Mouse (Mus musculus): ENCODE data around the gene Tmem86b.
A peak's percentile ranks its signal among the peaks of the same experiment; 100 is the strongest.

Tmem86b gene

GRCm38 (mm10) chr7:4631031-4631430 lies at the start of gene Tmem86b:
Tmem86b (minus strand) TSS chr7:4631422.
- no peak for DNase-seq (ENCODE audit: low read depth, low spot score)

DNA sequence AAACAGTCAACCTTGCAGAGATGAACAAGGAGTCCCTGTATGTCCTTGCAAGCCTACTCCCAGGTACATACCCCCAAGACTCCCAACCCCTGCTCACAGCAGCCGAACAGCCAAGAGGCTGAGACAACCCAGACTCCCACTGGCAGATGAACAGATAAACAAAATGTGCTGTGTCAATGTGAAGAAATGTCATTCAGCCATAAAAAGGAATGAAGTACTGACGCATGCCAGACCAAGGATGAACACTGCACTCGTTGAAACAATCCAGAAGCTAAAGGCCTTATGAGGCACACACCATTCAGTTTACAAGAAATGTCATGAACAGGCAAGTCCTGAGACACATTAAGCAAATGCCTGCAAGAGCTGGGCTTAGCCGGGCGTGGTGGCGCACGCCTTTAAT lies 44.0 kb upstream of the Tmem86b start:
- DNase-seq (ENCODE audit: low read depth, low spot score): no peak

DNA sequence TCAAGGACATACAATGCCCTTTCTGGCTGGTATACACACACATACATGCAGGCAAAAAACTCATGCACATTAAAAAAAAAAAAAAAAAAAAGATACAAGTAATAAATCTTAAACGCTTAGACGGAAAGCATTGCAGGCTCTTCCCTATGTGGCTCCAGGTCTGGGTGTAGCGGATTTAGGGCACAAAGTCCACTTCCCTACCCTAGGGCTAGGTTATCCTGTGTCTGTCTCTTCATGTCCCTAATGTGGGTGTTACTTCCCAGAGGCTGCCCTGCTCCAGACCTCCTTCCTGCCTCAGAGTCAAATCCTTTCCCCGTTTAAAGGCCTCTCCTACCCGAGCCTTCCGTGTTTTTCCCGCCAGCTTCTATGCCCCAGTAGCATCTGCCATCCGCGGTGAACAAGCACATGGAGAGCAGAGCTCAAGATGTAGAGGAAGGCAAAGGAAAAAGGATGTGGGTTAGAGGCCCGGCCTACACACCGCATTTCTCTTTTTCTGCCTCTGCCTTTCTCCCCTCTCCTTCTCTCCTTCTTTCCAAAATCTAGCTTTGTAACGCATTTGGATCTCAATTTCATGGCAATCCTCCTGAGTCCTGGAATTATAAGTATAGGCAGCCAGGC lies 43.0 kb upstream of the Tmem86b start:
- no peak for DNase-seq (ENCODE audit: low read depth, low spot score)

DNA sequence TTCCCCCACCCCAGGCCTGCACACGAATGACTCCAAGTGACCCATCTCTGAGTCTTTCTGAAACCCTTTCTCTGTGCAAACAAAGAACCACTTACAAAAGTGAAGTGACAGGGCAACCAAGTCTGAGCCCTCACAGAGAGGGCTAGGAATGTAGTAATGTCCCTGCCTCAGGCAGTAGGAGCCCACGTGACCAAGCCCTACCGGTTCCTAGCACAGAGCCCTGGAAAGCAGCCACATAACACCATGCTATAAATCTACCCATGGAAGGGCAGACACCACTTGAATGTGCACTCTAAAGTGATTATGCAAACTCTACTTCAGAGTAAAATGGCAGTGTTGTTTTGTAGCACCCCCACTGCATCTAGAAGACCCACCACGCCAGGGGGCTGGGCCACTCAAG lies 40.7 kb upstream of the Tmem86b start:
- DNase-seq (ENCODE audit: low read depth, low spot score): no peak

DNA sequence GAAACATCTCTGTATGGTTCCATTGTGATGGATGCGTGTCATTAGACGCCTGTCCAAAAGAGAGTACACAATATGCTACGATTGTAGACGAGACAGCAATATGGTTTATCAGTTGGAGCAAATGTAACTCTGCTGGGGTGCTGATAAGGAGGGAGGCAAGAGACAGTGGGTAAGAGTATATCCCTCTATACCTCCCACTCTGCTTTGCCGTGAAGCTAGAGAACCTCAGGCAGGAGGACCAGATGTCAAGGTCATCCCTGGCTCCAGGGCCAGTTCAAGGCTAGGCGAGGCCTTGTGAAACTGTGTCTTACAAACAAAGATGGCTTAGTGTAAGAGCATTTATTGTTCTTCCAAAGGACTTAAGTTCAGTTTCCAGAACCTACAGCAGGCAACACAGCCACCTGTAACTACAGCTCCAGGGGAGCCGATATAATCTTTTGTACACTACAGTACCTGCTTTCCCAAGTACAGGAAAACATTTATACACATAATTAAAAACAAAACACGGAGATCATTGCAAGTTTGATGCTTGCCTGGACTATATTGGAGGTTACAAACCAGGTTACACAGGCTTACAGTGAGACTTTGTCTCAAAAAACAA lies 39.5 kb upstream of the Tmem86b start:
- no peak for DNase-seq (ENCODE audit: low read depth, low spot score)

- no peak for DNase-seq (ENCODE audit: low read depth, low spot score)
Observed at GRCm38 (mm10) chr7:4669156-4669555, 37.9 kb upstream of the Tmem86b start.

DNA sequence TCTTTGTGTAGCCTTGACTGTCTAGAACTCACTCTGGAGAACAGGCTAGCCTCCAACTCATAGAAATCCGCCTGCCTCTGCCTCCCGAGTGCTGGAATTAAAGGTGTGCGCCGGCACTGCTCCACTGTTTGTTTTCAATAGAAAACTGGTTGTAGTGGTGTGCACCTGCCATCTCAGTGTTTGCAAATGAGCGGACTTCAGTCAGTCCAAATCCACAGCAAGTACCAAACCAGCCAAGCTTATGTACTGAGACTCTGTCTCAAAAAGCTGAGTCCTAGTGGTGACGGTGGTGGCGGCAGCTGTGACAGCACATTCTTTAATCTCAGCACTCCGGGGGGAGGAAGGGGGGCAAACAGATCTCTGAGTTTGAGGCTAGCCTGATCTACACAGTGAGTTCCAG lies 37.3 kb upstream of the Tmem86b start:
- DNase-seq (ENCODE audit: low read depth, low spot score): no peak

DNA sequence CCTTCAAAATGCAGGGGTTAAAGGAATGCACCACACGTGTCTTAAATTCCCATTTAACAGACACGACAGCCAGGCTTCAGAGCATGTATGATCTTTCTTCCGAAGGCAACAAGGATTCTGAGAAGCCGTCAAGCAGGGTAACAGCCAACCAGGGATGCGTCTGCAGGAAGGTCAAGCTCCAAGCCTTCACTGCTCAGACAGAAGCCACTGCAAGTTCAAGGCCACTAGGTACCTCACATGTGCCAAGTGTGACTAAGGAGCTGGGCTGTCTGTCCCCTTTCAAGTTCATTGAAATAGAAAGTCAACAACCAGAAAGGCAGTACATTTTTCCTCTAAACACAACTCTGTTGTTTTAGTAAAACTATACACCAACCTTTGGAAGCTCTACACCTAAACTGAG lies 35.6 kb upstream of the Tmem86b start:
- no peak for DNase-seq (ENCODE audit: low read depth, low spot score)

DNA sequence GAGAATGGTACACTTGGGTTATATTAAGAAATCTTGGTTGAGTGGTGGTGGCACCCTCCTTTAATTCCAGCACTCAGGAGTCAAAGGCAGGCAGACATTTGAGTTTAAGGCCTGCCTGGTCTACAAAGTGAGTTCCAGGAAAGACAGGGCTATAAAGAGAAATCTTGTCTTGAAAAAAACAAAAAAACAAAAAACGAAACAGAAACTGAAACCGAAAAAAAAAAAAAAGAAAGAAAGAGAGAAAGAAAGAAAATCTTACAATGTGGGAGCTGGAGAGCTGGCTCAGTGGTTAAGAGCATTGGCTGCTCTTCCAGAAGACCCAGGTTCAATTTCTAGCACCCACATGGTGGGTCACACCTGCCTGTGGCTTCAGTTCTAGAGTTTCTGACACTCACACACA lies 32.5 kb upstream of the Tmem86b start:
- DNase-seq (ENCODE audit: low read depth, low spot score): no peak

DNA sequence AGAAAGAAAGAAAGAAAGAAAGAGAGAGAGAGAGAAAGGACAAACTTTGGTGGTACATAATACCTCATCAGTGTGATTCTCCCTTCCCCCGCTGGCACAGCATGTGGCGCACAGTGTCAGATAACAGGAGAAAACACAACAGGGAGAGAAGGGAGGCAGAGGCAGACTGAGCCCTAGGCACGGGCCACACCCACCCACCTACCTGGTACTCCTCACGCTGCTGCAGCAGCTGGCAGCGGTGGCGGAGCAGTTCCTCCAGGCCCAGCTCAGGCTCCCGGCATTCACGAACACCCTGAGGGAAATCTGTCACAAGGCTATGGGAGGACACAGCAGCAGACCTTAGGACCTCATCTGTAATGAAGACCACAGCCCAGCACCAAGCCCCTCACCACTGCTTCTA lies 32.0 kb upstream of the Tmem86b start:
- DNase-seq (ENCODE audit: low read depth, low spot score): no peak

DNA sequence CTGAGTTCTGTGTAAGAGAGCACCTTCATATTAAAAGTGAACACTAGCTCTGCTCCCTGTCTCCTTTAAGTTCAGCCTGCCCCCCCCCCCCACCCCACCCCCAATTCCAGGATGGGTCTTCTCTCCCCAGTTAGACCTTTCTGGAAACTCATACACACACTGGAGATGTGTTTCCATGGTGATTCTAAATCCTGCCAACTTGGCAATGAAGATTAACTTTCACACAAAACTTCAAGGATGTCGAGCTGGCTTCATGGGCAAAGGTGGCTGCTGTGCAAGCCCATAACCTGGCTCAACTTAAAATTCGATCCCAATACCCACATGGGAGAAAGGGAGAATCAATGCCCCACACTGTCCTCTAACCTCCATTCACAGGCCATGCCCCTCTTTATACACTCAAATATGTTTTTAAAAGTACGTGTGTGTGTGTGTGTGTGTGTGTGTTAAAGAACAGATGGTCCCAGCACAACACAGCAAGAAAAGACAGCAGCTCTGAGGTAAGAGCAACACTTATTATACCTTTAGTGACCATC lies 28.8 kb upstream of the Tmem86b start:
- no peak for DNase-seq (ENCODE audit: low read depth, low spot score)

- peak; percentile 90 for DNase-seq (ENCODE audit: low read depth, low spot score)
Observed at GRCm38 (mm10) chr7:4658912-4659551, 27.8 kb upstream of the Tmem86b start, which contains the start of gene Ppp6r1. Ppp6r1 (minus strand) TSS chr7:4659019.

- no peak for DNase-seq (ENCODE audit: low read depth, low spot score)
Observed at GRCm38 (mm10) chr7:4658128-4658907, 27.1 kb upstream of the Tmem86b start.

- DNase-seq (ENCODE audit: low read depth, low spot score): no peak
Observed at GRCm38 (mm10) chr7:4657521-4658127, 26.4 kb upstream of the Tmem86b start.

DNA sequence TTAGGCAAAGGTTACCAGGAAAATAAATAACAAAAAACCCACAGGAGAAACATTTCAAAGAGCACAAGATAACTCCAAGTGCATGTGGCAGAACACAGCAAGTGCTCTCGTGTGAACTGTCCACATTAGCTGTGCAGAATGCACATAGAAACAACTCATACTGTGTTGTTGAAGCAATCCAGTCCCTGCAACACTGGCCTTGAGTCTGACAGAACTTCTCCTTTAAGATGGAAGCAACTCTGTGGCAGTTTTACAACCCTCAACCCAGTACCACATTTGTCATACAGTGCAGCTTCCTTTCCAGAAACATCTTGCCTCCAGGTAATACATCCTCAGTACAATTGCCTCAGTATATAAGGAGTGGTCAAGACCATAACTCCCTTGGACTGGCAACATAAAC lies 25.6 kb upstream of the Tmem86b start:
- DNase-seq (ENCODE audit: low read depth, low spot score): no peak

- DNase-seq (ENCODE audit: low read depth, low spot score): no peak
Observed at GRCm38 (mm10) chr7:4655916-4656315, 24.7 kb upstream of the Tmem86b start.

DNA sequence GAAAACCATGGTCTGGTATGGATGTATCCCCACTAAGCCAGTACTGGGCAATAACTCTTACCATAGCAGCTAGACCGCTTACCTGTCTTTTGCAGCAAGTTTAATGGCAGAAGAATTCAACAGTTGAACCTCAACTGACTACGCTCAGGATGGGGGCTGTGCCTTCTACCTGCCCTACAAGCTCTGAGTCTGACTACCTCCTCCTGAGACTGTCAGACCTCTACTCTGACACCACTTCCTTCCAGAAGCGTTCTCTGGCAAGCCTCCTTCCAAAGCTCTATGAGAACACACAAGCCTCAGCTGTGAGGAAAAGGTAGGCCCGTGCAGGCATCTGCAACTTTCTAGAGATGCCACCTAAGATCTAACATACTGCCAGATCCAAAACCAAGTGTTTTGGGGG lies 24.2 kb upstream of the Tmem86b start:
- no peak for DNase-seq (ENCODE audit: low read depth, low spot score)

DNA sequence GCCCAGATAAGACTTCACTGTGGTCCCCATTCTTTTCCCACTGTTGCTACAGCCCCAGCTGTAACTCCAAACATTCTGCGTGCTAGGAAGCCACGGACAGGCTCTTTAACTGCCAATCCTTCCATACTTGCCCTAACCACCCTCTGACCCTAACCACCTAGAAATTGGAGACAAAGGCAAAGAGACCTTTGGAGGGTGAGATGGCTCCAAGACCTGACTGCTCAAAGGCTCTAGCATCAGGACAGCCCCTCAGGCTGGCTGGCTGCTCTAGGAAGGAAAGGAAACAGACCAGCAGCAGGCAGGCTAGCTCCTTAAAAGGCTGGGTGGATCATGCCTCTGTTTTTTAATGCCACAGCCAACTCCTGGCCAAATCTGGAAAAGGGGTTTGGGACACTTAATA lies 23.0 kb upstream of the Tmem86b start:
- no peak for DNase-seq (ENCODE audit: low read depth, low spot score)

DNA sequence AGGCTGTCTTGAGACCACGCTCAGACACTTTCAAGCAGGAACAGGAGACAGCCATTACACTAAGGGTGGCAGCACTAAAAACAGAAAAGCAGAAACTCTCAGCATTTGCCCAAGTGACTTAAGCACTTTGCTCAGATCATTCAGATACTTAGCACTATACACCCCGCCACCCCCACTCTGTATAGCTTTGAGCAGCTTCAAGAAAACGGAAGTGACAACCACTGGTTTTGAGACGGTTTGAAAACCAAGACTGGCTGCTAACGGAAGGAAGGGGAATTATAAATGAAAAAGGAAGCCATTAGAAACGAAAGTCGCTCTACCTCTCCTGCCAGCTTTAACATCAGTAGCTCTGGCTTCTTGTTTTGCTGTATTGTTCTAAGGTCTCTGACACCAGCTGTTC lies 22.6 kb upstream of the Tmem86b start:
- DNase-seq (ENCODE audit: low read depth, low spot score): no peak

DNA sequence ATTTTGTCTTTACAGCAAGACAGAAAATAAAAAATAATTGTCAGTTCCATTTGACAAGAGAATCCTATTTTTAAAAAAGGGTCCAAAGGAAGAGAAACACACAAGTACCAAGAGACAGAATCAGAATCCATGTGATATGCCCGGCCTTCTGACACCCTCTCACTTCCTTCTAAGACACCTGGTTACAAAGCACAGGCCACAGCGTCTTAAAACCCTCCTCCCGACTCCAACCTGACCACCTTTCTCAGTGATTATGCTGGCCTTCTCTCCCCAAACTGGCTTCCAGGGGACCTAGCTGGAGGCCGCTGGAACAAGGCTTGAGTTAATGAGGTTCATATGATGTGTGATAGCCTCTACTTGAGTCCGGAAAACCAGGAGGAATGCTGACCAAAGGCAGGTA lies 22.1 kb upstream of the Tmem86b start:
- no peak for DNase-seq (ENCODE audit: low read depth, low spot score)

GRCm38 (mm10) chr7:4652726-4653125 lies 21.5 kb upstream of the Tmem86b start:
- DNase-seq (ENCODE audit: low read depth, low spot score): no peak

GRCm38 (mm10) chr7:4651581-4651980 lies 20.4 kb upstream of the Tmem86b start:
- no peak for DNase-seq (ENCODE audit: low read depth, low spot score)

All from WW6 (cell line).